Mouse (Mus musculus): ENCODE measurements at regions not wholly inside any gene's neighbourhood (a gene's known extent, or its start where the extent isn't known, plus 50 kb on each side); places are given as distances from the start of the nearest gene placed in this dataset.

DNA sequence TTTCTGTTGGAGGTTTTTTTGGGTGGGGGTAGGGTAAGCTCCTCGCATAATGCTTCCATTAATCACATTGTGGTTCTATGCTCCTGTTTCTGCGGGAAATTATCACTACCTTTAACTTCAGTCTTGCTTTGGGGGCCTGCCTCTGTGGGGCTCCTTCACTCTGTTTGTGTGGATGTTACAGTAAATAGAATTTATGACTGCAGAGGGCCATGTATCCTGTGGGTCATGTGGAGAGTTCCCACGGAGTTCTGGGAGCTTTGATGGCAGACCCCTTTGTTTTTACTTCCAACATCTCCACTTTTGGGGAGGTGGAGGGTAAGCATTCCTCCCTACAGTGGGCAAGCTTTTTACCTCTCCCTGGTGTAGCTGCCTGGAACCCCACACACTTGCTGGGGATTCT, 538.6 kb downstream of the Ptprc start:
- no peak for DNase-seq (ENCODE audit: low spot score in 2 of 2)

DNA sequence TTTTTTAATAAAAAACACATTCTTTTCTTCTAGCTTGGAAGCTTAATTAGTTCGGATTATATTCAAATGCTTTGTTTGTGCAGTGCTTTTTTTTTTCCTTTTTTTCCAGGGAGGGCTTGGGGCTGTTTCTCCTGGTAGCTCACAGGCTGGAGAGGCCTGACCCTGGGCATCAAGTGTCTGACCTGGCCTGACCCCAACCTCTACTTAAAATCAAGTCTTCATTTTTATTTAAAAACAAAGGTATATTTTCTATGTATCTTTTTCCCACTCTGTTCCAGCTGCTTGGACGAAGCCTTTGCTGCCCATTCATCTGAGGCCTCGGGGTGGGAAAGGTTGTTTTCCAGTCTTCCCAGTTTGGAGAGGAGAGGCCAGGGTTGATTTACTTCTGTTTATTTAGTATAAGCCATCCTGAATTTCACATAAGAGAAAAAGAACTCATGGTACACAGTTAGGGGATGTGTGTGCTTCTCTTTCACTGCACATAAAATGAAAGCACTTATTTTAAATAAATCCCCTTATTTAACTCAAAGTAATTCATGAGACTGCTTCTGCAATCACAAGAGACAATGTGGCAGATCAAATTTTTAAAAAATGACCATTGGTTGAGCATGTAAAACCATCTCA, 539.1 kb downstream of the Ptprc start:
- DNase-seq (ENCODE audit: low spot score in 2 of 2): no peak

- no peak for DNase-seq (ENCODE audit: low spot score in 2 of 2)
Observed at GRCm38 (mm10) chr1:137635781-137636180, 539.7 kb downstream of the Ptprc start.

GRCm38 (mm10) chr1:137631546-137631945, 544.0 kb downstream of the Ptprc start:
- no peak for DNase-seq (ENCODE audit: low spot score in 2 of 2)

GRCm38 (mm10) chr1:137620672-137621071, 554.8 kb downstream of the Ptprc start:
- no peak for DNase-seq (ENCODE audit: low spot score in 2 of 2)

DNA sequence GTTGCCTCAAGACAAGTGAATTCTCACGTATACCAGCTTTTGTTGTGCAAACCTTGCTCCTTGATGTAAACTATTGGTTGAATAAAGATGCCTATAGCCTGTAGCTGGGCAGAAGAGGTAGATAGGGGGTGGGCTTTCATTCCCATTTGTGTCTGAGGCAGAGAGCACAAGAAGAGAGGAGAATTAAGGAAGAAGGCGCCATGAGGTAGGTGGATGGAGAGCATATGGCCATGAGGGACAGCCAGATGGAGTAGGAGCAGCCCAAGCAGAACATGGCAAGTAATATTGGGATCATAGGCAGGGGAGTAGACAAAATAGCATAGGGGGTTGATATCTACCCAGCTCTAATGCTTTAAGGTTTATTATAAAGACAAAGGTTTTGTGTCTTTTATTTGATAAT, 557.3 kb downstream of the Ptprc start:
- DNase-seq (ENCODE audit: low spot score in 2 of 2): no peak

DNA sequence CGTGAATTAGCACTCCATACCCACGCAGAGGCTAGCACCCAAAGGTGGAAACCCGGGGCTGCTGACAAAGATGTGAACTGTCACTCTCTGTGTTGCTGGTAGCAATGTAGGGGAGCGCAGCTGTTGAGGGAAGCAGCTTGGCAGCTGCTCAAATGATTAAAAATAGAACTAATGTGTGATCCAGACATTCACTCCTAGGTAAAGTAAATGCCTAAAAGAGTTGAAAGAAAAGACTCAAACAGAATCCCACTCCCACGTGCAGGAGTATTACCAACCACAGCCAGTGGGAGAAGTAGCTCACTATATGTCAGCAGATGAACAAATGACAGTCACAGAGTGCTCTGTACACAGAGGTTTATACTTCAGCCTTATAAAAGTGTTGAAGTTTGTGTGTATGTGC, 558.0 kb downstream of the Ptprc start:
- DNase-seq (ENCODE audit: low spot score in 2 of 2): peak; percentile 12 to 17

DNA sequence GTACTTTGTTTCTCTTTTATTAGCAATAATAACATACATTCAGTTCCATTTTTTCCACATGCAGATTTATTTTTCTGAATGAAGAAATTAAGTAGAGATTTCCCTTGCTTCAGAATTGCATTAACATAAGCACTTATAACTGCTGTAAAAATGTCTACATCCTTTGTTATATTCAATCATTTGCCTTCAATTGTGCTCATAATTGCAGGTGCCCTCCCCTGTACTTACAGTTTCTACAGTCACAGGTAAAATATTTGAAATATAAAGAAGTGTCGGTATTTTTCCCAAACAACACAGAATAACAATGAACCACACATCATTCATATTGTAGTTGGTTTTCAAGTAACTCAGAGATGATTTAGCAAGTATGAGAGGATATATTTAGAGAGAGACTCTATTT, 568.8 kb downstream of the Ptprc start:
- DNase-seq (ENCODE audit: low spot score in 2 of 2): no peak

GRCm38 (mm10) chr1:137605890-137606663, 569.4 kb downstream of the Ptprc start:
- no peak for DNase-seq (ENCODE audit: low spot score in 2 of 2)

DNA sequence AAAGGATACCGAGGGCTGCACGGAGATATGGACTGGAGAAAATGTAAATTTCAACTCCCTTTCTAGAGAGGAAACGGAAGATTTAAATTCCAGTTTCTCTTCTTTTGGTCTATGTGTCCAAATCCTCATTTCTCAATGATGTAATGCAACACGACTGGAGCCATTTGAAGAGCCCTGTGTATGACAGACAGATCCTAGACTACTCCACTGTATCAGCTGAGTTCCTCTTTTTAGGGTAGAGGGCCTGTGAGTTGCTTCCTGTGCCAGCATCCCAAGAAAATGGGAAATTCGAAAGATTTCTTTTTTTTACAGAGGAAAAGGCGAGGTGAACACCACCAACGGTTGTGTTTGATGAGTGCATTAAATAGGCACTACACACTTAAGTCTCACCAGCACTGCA, 581.8 kb downstream of the Ptprc start:
- DNase-seq (ENCODE audit: low spot score in 2 of 2): no peak

GRCm38 (mm10) chr1:137591891-137592290, 583.6 kb downstream of the Ptprc start:
- no peak for DNase-seq (ENCODE audit: low spot score in 2 of 2)

- no peak for DNase-seq (ENCODE audit: low spot score in 2 of 2)
Observed at GRCm38 (mm10) chr1:137591295-137591694, 584.2 kb downstream of the Ptprc start.

GRCm38 (mm10) chr1:137588304-137589300, 586.9 kb downstream of the Ptprc start:
- no peak for DNase-seq (ENCODE audit: low spot score in 2 of 2)

DNA sequence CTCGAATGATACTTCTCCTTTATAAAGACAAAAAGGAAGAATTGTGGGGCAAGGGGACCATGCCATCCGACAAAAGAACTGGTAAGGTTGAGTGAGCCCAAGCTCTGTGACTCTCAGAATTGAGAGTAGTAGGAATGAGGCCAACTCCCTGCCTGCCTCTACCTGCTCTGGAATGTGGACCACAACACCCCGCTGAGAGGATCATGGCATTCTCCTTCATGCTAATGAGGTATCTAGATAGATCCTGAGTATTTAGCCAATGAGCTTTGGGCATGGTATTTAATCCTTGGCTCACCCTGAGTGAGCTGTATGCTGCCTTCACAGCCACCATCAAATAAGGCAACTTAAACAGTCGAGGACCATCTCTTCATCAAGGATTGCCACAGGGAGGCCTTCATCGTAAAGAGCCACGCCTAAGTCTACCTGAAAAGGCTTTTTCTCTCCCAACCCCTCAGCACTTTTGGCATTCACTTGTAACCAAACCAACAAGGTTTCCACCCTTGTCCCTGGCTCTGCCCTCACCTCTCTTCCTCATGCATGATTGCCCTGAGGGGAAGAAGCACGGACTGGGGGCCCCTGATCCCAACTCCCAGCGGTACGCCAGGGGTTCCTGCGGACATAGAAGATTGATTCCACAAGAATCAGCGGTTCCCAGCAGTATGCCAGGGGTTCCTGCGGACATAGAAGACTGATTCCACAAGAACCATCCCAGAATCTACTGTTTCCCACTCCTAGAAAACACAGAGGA, 587.9 kb downstream of the Ptprc start:
- DNase-seq (ENCODE audit: low spot score in 2 of 2): no peak

GRCm38 (mm10) chr1:137584696-137585095, 590.8 kb downstream of the Ptprc start:
- no peak for DNase-seq (ENCODE audit: low spot score in 2 of 2)

DNA sequence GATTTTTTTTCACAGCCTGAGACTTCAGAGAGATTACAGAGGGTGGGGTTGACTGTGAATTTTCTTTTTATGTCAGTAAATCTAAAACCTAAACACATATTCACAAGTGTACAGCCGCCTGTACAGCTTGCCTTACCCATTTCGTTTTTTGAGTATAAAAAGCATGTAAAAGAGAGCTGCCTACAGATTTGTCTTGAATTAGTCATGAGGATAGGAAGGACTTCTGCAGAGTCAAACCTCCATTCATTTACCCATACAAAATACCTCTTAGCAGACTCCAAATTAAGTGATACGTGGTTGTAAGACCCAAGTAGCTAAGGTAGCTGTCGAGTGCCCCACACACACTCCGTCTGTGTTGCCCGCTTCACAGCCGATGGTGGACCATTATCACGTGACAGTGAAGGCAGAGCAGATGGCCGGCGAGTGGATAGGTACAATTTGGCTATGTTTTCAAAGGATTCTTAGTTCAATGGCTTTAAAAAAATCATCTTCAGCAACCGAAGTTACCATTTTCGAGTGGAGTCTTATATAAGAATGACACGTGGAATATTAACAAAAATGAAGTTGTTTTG, 591.3 kb downstream of the Ptprc start:
- DNase-seq (ENCODE audit: low spot score in 2 of 2): no peak

DNA sequence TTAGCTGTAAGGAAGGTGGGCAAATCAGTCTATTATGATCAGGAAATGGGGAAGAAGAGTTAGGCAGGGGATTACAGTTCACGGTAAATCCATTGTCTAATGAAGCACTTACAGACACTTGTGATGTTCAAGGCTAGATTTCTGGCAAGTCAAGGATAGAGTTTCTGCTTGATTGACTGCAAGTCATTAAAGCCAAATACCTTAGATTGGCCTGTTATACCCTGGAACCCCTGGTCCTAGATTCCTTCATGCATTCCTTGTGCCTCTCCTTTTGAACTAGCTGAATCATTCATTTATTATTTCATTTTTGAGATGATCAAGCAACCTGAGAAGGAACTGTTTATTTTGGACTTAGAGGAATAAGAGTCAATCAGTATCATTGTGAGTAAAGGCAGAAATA, 597.9 kb downstream of the Ptprc start:
- DNase-seq (ENCODE audit: low spot score in 2 of 2): no peak

DNA sequence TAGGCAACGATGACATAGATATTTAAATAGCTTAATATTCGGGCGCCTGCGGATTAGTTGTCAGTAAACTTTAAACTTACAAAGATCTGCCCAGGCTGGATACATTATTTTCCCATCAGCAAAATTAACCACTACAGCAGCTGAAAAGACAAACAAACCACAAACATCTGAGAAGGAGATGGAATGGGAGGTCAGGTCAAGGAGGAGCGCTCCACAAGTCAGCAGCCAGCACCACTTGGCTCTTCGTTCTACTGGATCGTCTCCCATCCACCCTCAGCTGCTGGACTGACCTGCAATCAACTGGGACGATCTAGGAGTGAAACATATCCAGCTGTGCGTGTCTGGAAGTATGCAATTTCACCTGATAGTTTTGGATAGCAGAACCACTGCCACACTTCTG, 599.3 kb downstream of the Ptprc start:
- no peak for DNase-seq (ENCODE audit: low spot score in 2 of 2)

GRCm38 (mm10) chr1:137575380-137575779, 600.1 kb downstream of the Ptprc start:
- no peak for DNase-seq (ENCODE audit: low spot score in 2 of 2)

DNA sequence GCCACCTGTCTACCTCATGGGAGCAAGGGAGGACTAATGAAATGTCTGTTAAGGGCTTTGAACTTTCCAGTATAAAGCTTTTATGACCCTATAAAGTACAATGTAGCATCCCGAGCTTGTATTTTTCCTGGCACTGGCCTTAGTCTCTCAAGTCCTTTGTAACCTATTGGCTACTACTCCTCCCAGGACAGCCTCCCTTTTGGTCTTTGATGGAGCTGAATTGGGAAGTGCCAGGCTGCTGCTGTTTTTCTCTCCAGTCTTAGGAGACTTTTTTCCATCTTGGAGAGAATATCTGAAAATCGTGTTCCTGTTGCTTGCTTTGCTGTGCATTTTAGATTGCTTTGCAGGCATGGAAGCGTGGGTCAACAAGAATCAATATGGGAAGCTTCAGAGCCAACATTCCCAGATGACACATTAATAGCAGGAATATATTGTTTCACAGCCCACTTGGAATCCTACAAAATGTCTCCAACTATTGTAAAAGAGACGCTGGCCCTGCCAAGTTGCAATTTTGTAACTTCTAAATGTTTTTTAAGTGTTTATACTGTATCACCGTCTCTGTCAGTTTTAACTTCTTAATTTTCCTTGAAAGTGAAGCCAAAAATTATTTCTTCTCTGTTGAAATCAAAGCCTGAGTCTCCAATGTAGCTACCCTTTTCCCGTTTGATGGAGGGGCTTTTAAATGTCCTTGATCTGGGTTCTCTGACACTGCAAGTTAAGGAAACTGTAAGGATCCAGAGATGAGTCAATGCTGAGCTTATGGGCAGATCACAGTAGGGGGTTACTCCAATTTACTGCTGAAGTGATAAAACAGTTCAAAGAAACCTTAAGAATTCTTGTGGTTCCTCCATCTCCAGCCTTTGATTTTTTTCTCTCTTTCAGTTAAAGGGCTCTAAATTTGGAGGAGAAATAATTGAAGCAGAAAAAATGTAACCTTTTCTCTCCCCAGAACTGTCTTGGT, 603.3 kb downstream of the Ptprc start:
- no peak for DNase-seq (ENCODE audit: low spot score in 2 of 2)
